Mouse (Mus musculus) kidney, adult 2 months (tissue): ENCODE measurements around the gene Klhl36.

Experiments used
- CTCF ChIP-seq: fragments of 200-500 bp; conservative IDR thresholded peaks from 2 replicates; pipeline ENCODE4 v1.5.1; 2011; ENCODE audit warnings: low read depth, mild to moderate bottlenecking, control low read depth, low read length, moderate library complexity, mixed read lengths; ENCODE audit not compliant: insufficient read depth, insufficient read length
- POLR2A ChIP-seq: fragments of 200-500 bp; IDR thresholded peaks from one replicate; pipeline ENCODE4 v1.6.1; 2011; ENCODE audit warnings: low read depth, low read length, control low read depth

DNA sequence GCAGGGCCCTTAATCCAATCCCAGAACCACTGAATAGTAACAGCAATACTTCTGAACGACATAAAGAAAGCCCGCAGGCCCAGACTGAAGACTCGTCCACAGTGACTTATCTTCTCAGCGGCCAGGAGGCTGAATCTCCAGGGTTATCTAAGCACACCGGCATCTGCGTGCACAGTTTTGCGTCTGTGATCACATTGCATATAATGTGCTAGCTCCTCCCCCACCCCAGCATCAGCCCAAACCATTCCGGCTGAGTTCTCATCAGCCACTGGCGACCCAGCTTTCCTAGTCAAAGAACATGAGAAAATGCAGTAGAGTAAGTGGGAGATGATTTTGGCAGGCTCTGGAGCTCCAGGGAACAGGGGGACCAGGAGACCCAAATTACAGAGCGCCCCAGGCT, 33.1 kb upstream of the Klhl36 start:
- TF ChIP-seq CTCF, result no peak
- TF ChIP-seq POLR2A, result no peak
